Comparison of ENCODE assay signal across 8 mouse cellular contexts in the genomic region with DNA sequence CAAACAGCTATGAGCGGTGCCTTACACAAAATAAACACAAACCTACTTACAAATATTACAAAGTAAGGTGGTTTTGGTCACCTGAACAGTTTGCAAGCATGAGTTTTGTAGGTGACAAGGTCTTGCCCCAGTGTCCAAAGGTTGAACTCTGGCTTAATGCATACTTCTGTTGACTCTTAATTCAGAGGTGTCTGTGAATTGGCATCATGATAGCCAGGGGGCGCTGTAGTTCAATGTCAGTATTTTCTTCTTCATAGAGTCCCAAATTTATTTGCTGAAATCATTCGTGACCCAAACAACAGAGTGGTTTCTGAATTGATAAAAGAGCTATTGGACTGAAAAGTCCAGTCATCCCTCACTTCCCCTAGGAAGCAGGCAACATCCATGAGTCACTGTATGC. TPM values are rescaled to one million over a fixed set of nuclear protein-coding genes. Genes with fewer than 3 reads are reported as not detected.
DNase-seq lines count a peak whose midpoint lies in the region; ATAC-seq lines count a peak whose summit lies in the region.
"Had no signal": no experiment of that assay in that cellular context is flagged by ENCODE, and none has a peak within 500 bp of the region (broad histone marks: within the 10 kb centered on the region; RNA-seq: fewer than 3 reads in every experiment).

No protein-coding gene starts in this region.

- peak; percentile 81 for ATAC-seq in CD4-positive, CD25-positive, alpha-beta regulatory T cell, adult 4 months

- peak; percentile 69 for DNase-seq in A20 (ENCODE audit: low read depth, low spot score)
- peak; percentile 55 for DNase-seq in c-Kit-negative CD71-positive TER-119-positive erythroid progenitor cells, embryonic 14.5 days (ENCODE audit: low read depth, low spot score)
- peak; percentile 54 for DNase-seq in forelimb bud, embryonic 11.5 days (ENCODE audit: low read depth, low spot score)
- DNase-seq in layer of hippocampus, adult 11-12 months (ENCODE audit: low spot score) = peak; percentile 83
- peak; percentile 88 for DNase-seq in lung, postnatal 14 days
- peak; percentile 84 for DNase-seq in right cerebral cortex, postnatal 4 days

RNA-seq across cellular contexts. Expression of a gene that starts 50.2 kb away (rescaled TPM):
- not detected for polyA plus RNA-seq in CD4-positive, CD25-positive, alpha-beta regulatory T cell, adult 4 months (2017; shearing (Covaris generic))

RNA-seq across cellular contexts. Expression of a gene that starts 54.1 kb away (rescaled TPM):
- not detected for polyA plus RNA-seq in CD4-positive, CD25-positive, alpha-beta regulatory T cell, adult 4 months (2017; shearing (Covaris generic))
- polyA plus RNA-seq: heart, embryonic 13.5 days had no signal

Comparison
In these comparisons a context has a peak if more than half of its experiments do, and no peak if none do; other contexts are left out.
1. Peak in every context shown above with its lines: DNase-seq and ATAC-seq.